Mouse (Mus musculus): Measurements from ENCODE around the gene Disc1. TPM values are rescaled to one million over a fixed set of nuclear protein-coding genes. Genes with fewer than 3 reads are reported as not detected.

The Disc1 gene
- polyA plus RNA-seq, 1 experiment from 2014 or later, result 0.82 TPM

DNA sequence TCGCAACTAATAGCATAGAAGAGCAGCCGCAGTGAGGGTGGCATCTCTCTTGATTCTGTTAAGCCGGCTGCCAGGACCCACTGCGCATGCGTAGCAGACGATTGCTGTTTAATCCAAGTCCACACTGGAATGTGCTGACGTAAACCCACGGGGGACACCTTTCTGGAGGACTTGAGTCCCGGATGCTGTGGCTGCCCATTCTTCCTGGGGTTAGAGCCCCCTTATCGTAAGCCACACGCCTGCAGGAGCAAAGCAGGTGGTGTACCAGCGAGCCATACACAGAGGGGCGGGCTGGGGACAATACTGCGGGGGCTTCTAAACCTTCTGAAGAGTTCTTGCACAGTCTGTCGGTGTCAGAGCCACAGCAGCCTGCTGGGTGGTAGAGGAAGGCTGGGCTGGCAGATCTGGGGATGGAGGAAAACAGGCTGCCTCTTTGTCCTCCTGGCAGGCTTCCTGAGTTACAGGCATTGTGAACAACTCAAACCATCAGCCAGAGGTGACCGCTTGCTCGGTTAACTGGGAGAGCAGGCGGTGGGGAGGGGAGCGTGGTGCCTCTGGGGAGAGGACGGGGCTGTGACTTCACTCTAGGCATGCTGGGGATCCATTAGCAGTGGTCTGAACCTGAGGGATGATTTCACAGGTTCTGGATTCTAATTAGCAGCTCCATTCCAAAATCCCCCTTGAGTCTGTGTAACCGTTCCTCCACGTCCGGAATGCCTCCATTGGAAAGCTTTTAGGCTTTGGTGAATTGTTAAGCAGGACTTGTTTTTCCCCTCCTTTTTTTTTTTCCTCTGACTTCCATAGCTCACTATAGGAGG is 200.4 kb downstream of the Disc1 start:
- no peaks in the 10 kb centered on the region for H3K9me3 ChIP-seq (ENCODE audit: control insufficient read depth, low read length)

DNA sequence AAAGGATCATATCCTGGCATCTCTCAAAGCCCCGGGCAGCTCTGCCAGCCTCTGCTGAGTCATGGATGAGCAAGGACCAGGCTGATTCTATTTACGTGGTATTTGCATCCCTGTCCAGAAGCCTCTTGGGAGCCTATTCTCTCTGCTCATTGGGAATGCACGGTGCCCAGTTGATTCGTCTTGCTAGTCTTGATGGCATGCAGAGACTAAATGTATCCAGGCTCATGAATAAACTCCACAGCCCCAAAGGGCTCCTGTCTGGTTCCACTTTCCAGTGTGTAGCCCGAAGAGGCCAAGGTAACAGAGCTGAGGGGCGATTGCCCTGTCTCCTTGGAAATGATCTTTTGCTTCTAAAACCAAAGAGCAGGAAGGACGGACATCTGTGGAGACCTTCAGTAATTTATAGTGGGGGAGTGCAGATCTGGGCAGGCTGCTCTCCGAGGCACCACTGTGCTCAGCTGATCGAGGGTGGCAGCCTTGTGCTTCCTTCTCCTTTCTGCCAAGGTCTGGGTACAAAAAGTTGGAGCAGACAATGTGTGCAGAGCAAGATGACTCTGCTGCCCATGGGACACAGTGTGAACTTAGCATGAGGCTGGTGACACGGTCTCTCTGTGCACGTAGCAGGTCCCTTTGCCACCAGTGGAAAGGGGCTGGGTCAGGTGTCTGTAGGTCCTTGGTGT is 201.2 kb downstream of the Disc1 start:
- Histone ChIP-seq H3K27ac (ENCODE audit: low read depth, low read length) (no peak overlapping the region), H3K27me3 (replicated peaks; ENCODE audit: control insufficient read depth, insufficient read depth, low read length) (no peaks in the 10 kb centered on the region), H3K9ac (ENCODE audit: low read depth, low read length) (no peak overlapping the region), H3K4me2 (no peak overlapping the region), H3K4me1 (replicated peaks; ENCODE audit: control insufficient read depth, insufficient read depth, low read length) (peaks cover 2% of the 10 kb centered on the region; the same call in 1 of the 2 replicates), H3K4me3 (ENCODE audit: low read depth, low read length) (no peak overlapping the region), H3K36me3 (ENCODE audit: control insufficient read depth, insufficient read depth, low read length) (no peaks in the 10 kb centered on the region), H3K9me3 (ENCODE audit: control insufficient read depth, low read length) (no peaks in the 10 kb centered on the region)
- 68% methylated on average over 11 of the region's 11 CpGs for WGBS
- DNase-seq (ENCODE audit: low spot score) (no peak), ATAC-seq (replicated peaks; ENCODE audit: low FRiP score) (no peak)

More for the DNA sequence above, 200.4 kb downstream of the Disc1 start:
- H3K27ac ChIP-seq (ENCODE audit: low read depth, low read length), result no peak overlapping the region
- peaks cover 2% of the 10 kb centered on the region; the same call in 1 of the 2 replicates for H3K4me1 ChIP-seq (replicated peaks; ENCODE audit: control insufficient read depth, insufficient read depth, low read length)
- peak overlapping the region; percentile 66 for H3K4me2 ChIP-seq
- DNase-seq (ENCODE audit: low spot score) (peak; percentile 62), ATAC-seq (replicated peaks; ENCODE audit: low FRiP score) (no peak)
- no peaks in the 10 kb centered on the region for H3K27me3 ChIP-seq (replicated peaks; ENCODE audit: control insufficient read depth, insufficient read depth, low read length)
- H3K4me3 ChIP-seq (ENCODE audit: low read depth, low read length), result peak overlapping the region; percentile 39
- H3K9ac ChIP-seq (ENCODE audit: low read depth, low read length), result peak overlapping the region; percentile 16; the same call in 1 of the 2 replicates
- no peaks in the 10 kb centered on the region for H3K36me3 ChIP-seq (ENCODE audit: control insufficient read depth, insufficient read depth, low read length)
- WGBS, result 31% methylated on average over 23 of the region's 23 CpGs

DNA sequence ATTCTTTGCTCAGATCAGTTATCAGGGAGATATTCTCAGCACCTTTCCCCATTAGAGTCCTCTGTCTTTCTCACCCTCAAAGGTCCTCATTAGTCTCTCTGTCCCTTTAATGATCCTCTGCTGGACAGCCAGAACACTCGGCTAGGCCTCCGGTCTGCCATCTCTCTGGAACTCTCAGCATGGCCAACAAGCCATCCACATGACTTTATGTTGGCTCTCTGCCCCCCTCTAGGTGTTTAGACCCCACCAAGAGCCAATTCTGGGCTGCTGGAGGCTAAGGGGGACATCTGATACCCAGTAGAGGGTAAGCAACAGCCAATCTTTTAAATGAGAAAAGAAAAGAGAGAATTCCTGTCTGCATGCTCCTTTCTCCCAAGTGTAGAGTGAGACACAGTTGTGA is 203.7 kb downstream of the Disc1 start:
- Histone ChIP-seq H3K9ac (ENCODE audit: low read depth, low read length) (no peak overlapping the region), H3K27me3 (replicated peaks; ENCODE audit: control insufficient read depth, insufficient read depth, low read length) (no peaks in the 10 kb centered on the region), H3K4me3 (ENCODE audit: low read depth, low read length) (no peak overlapping the region), H3K4me1 (replicated peaks; ENCODE audit: control insufficient read depth, insufficient read depth, low read length) (peaks cover 2% of the 10 kb centered on the region; the same call in 1 of the 2 replicates), H3K9me3 (ENCODE audit: control insufficient read depth, low read length) (no peaks in the 10 kb centered on the region), H3K36me3 (ENCODE audit: control insufficient read depth, insufficient read depth, low read length) (no peaks in the 10 kb centered on the region), H3K4me2 (no peak overlapping the region), H3K27ac (ENCODE audit: low read depth, low read length) (no peak overlapping the region)
- ATAC-seq (replicated peaks; ENCODE audit: low FRiP score), result no peak
- no peak for DNase-seq (ENCODE audit: low spot score)
- 65% methylated on average over 2 of the region's 2 CpGs for WGBS

DNA sequence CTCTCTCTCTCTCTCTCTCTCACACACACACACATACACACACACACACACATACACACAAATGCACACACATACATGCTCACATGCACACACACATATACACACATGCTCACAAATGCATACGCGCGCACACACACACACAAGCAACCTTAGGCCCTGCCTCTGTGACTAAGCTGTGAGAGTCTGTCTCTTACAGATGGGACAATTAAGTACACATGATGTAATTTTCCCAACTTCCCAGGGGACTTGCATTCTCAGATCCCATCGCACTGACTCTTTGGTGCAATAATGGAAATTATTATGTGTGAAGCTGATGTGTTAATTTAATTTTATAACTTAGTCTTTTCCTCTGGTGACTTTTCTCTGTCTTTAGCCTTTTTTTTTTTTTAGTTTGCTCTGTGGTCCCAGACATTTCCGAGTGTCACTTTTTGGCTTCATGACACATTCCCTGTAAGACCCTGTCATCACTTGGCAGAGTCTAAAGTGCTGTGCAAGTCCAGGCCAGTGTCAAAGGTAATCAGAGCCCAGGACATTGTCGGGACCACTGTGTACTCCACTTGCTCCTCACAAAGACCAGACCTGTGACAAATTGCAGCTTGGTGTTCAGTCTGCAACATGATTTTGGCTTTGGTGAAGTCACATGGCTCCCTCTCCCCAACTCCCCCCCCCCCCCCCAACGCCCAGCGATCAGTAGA is 205.0 kb downstream of the Disc1 start:
- no peaks in the 10 kb centered on the region for H3K36me3 ChIP-seq (ENCODE audit: control insufficient read depth, insufficient read depth, low read length)
- no peak for ATAC-seq (replicated peaks; ENCODE audit: low FRiP score)
- no peaks in the 10 kb centered on the region for H3K9me3 ChIP-seq (ENCODE audit: control insufficient read depth, low read length)
- no peak overlapping the region for H3K4me2 ChIP-seq
- 77% methylated on average over 8 of the region's 8 CpGs for WGBS
- peaks cover 2% of the 10 kb centered on the region; the same call in 1 of the 2 replicates for H3K4me1 ChIP-seq (replicated peaks; ENCODE audit: control insufficient read depth, insufficient read depth, low read length)
- no peak for DNase-seq (ENCODE audit: low spot score)
- H3K27me3 ChIP-seq (replicated peaks; ENCODE audit: control insufficient read depth, insufficient read depth, low read length), result no peaks in the 10 kb centered on the region
- H3K4me3 ChIP-seq (ENCODE audit: low read depth, low read length), result no peak overlapping the region
- no peak overlapping the region for H3K9ac ChIP-seq (ENCODE audit: low read depth, low read length)
- H3K27ac ChIP-seq (ENCODE audit: low read depth, low read length), result no peak overlapping the region

DNA sequence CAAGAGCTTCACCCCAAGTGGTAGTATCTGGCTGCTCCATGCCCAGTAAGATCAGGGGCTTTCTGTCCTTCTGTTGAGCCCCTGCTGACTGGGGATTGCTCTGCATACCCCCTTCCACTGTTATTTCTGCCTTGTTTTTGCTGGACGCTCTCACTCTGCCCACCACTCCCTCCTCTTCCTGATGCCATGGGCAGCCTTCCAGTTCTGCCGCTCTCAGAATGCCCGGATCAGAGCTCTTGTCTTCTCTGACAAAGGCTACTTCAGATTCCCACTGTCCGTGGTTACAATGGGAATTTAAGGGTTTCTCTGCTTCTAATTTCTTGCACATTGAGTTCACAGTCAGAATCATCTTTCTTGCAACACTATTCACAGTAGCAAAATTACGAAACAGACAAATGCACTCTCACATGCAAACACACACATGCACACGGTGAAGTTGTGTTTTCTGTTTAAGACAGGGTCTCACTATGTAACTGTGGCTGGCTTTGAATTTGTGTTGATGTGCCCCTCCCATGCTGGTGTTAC is 214.2 kb downstream of the Disc1 start:
- no peak for ATAC-seq (replicated peaks; ENCODE audit: low FRiP score)
- H3K4me1 ChIP-seq (replicated peaks; ENCODE audit: control insufficient read depth, insufficient read depth, low read length), result no peaks in the 10 kb centered on the region; the same call in 1 of the 2 replicates
- no peak overlapping the region for H3K4me3 ChIP-seq (ENCODE audit: low read depth, low read length)
- 83% methylated on average over 6 of the region's 6 CpGs for WGBS
- no peaks in the 10 kb centered on the region for H3K36me3 ChIP-seq (ENCODE audit: control insufficient read depth, insufficient read depth, low read length)
- no peak for DNase-seq (ENCODE audit: low spot score)
- H3K4me2 ChIP-seq, result no peak overlapping the region
- H3K9me3 ChIP-seq (ENCODE audit: control insufficient read depth, low read length), result no peaks in the 10 kb centered on the region
- no peaks in the 10 kb centered on the region for H3K27me3 ChIP-seq (replicated peaks; ENCODE audit: control insufficient read depth, insufficient read depth, low read length)
- no peak overlapping the region for H3K9ac ChIP-seq (ENCODE audit: low read depth, low read length)
- H3K27ac ChIP-seq (ENCODE audit: low read depth, low read length), result no peak overlapping the region

DNA sequence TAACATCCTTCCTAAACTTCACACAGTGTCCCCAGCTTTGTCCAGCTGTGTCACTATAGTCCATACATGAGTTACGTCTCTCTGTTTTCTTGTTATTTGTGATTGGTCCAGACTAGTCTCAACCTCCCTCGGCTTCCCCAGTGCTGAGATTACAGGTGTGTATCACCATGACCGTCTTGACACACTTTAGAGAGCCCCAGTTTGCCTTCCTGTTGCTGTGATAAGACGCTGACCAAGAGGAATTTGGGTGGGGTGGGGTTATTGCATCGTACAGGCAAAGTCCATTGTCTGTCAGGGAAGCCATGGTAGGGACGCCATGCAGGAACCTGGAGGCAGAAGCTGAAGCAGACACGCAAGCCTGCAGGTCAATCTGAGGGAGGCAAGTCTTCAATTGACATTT is 216.3 kb downstream of the Disc1 start:
- no peaks in the 10 kb centered on the region for H3K36me3 ChIP-seq (ENCODE audit: control insufficient read depth, insufficient read depth, low read length)
- H3K4me2 ChIP-seq, result no peak overlapping the region
- H3K9ac ChIP-seq (ENCODE audit: low read depth, low read length), result no peak overlapping the region
- WGBS, result 63% methylated on average over 7 of the region's 7 CpGs
- no peaks in the 10 kb centered on the region; the same call in 1 of the 2 replicates for H3K4me1 ChIP-seq (replicated peaks; ENCODE audit: control insufficient read depth, insufficient read depth, low read length)
- no peak for ATAC-seq (replicated peaks; ENCODE audit: low FRiP score)
- no peaks in the 10 kb centered on the region for H3K9me3 ChIP-seq (ENCODE audit: control insufficient read depth, low read length)
- no peaks in the 10 kb centered on the region for H3K27me3 ChIP-seq (replicated peaks; ENCODE audit: control insufficient read depth, insufficient read depth, low read length)
- no peak overlapping the region for H3K4me3 ChIP-seq (ENCODE audit: low read depth, low read length)
- DNase-seq (ENCODE audit: low spot score), result no peak
- no peak overlapping the region for H3K27ac ChIP-seq (ENCODE audit: low read depth, low read length)

DNA sequence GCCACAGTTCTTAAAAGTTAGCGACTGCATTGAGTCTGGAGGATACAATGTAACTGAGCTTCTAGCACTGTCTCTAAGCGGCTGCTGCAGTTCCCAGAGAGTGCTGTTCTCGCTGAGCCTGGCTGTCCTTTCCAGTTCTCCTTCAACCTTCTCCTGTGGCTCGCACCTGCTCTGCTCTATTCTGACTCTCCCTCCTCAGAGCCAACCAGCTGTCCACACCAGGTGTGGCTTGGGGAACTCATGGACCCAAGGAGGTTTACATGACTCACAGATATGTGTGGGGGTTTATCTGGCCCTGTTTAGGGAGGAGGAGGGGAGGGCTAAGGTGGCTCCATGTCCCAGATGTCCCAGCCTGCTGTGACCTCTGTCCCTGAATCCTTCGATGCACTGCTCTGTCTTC is 217.4 kb downstream of the Disc1 start:
- WGBS, result 63% methylated on average over 5 of the region's 5 CpGs

DNA sequence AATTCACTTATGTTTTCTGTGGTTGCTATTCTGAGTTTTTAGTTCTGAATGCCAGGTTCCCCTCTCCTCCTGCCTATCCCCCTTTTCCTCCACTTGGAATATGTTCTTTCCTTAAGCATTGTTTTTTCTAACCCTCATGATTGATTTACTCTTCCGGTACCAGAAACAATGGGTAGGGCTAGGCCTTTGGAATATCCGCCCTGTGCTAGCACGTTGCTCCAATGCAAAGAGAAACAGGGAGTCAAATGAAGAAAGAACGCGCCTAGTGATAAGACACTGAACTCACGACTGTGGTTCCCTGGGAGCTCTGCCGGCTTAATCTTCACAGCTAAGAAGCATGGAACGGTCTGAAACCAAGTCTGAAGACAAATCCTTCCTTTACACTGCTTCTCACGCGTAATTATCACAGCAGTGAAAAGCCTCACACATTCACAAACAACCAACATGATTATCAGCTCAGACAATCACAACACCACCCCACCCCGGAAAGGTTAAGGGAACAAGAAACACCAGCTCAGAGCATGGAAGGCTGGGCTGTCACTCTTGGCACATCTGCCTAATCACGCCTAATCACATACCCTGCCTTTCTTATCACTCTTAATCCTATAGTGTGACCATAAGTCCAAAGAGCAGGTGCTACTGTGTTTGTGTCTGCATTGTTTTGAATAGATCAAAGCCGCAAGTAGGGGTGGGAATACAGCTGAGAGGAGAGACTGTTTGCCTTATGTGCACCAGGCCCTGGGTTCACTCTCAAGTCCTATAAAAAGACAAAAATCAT is 218.3 kb downstream of the Disc1 start:
- Histone ChIP-seq H3K36me3 (ENCODE audit: control insufficient read depth, insufficient read depth, low read length) (no peaks in the 10 kb centered on the region), H3K4me1 (replicated peaks; ENCODE audit: control insufficient read depth, insufficient read depth, low read length) (no peaks in the 10 kb centered on the region; the same call in 1 of the 2 replicates), H3K27me3 (replicated peaks; ENCODE audit: control insufficient read depth, insufficient read depth, low read length) (no peaks in the 10 kb centered on the region), H3K9ac (ENCODE audit: low read depth, low read length) (no peak overlapping the region), H3K27ac (ENCODE audit: low read depth, low read length) (no peak overlapping the region), H3K4me2 (no peak overlapping the region), H3K9me3 (ENCODE audit: control insufficient read depth, low read length) (no peaks in the 10 kb centered on the region), H3K4me3 (ENCODE audit: low read depth, low read length) (no peak overlapping the region)
- ATAC-seq (replicated peaks; ENCODE audit: low FRiP score) (no peak), DNase-seq (ENCODE audit: low spot score) (no peak)
- WGBS, result 39% methylated on average over 13 of the region's 13 CpGs

More for the DNA sequence above, 217.4 kb downstream of the Disc1 start:
- no peaks in the 10 kb centered on the region for H3K9me3 ChIP-seq (ENCODE audit: control insufficient read depth, low read length)
- H3K27me3 ChIP-seq (replicated peaks; ENCODE audit: control insufficient read depth, insufficient read depth, low read length), result no peaks in the 10 kb centered on the region
- DNase-seq (ENCODE audit: low spot score) (no peak), ATAC-seq (replicated peaks; ENCODE audit: low FRiP score) (no peak)
- H3K4me2 ChIP-seq, result no peak overlapping the region
- H3K27ac ChIP-seq (ENCODE audit: low read depth, low read length), result no peak overlapping the region
- no peak overlapping the region for H3K9ac ChIP-seq (ENCODE audit: low read depth, low read length)
- no peaks in the 10 kb centered on the region; the same call in 1 of the 2 replicates for H3K4me1 ChIP-seq (replicated peaks; ENCODE audit: control insufficient read depth, insufficient read depth, low read length)
- H3K4me3 ChIP-seq (ENCODE audit: low read depth, low read length), result no peak overlapping the region
- no peaks in the 10 kb centered on the region for H3K36me3 ChIP-seq (ENCODE audit: control insufficient read depth, insufficient read depth, low read length)
